Mouse (Mus musculus) heart, postnatal 0 days (tissue): ENCODE data around the gene Plcxd3. TPM values are rescaled to one million over a fixed set of nuclear protein-coding genes. Genes with fewer than 3 reads are reported as not detected.

Experiments used
- ATAC-seq: fragments of 200-750 bp; cut with Nextera tagmentation; 2 replicates; pipeline ENCODE4 v1.8.0; 2017; ENCODE audit warnings: low read depth, moderate number of reproducible peaks, moderate library complexity; ENCODE audit not compliant: insufficient read depth
- DNase-seq: peaks from one replicate; pipeline ENCODE4 v3.0.0-alpha.2; 2016; ENCODE audit warnings: low spot score
- H3K27ac ChIP-seq: fragments of 300-500 bp; sonication (generic); 2 replicates; pipeline ENCODE4 v1.5.1; 2014; ENCODE audit warnings: low read depth, mild to moderate bottlenecking
- H3K27me3 ChIP-seq: fragments of 300-500 bp; sonication (generic); 2 replicates; pipeline ENCODE4 v1.6.1; 2014; ENCODE audit warnings: low read length, mixed read lengths; ENCODE audit not compliant: control insufficient read depth, insufficient read depth
- H3K36me3 ChIP-seq: fragments of 300-500 bp; sonication (generic); replicated peaks from 2 replicates; pipeline ENCODE4 v1.6.1; 2014; ENCODE audit warnings: low read length, mixed read lengths; ENCODE audit not compliant: control insufficient read depth, insufficient read depth
- H3K4me1 ChIP-seq: fragments of 300-500 bp; sonication (generic); 2 replicates; pipeline ENCODE4 v1.6.1; 2014; ENCODE audit warnings: antibody characterized with exemption; ENCODE audit not compliant: control insufficient read depth, insufficient read depth
- H3K4me2 ChIP-seq: fragments of 300-500 bp; sonication (generic); 2 replicates; pipeline ENCODE4 v1.6.1; 2014; ENCODE audit warnings: low read depth, mild to moderate bottlenecking, low read length, moderate library complexity
- H3K4me3 ChIP-seq: fragments of 300-500 bp; sonication (generic); 2 replicates; pipeline ENCODE4 v1.5.1; 2014; ENCODE audit warnings: low read depth, low read length
- H3K9ac ChIP-seq: fragments of 300-500 bp; sonication (generic); replicated peaks from 2 replicates; pipeline ENCODE4 v1.6.1; 2014; ENCODE audit warnings: low read depth, low read length, mixed read lengths
- H3K9me3 ChIP-seq: fragments of 300-500 bp; sonication (generic); replicated peaks from 2 replicates; pipeline ENCODE4 v1.6.1; 2016; ENCODE audit warnings: low read length; ENCODE audit not compliant: control insufficient read depth
- CTCF ChIP-seq: IDR thresholded peaks from 2 replicates; pipeline ENCODE4 v1.5.1; 2016; ENCODE audit warnings: antibody characterized with exemption, control low read depth, low read depth
- EP300 ChIP-seq: IDR thresholded peaks from 2 replicates; pipeline ENCODE4 v1.6.1; 2016; ENCODE audit warnings: antibody characterized with exemption, low read depth
- WGBS: fragments of 180-500 bp; shearing (Covaris S2); extraction: QIAGEN DNeasy Blood & Tissue Kit; methylation state at CpG from one replicate; pipeline ENCODE4 v1.1.7; 2014; 5-methylcytosine and 5-hydroxymethylcytosine counted together
- polyA plus RNA-seq: library from polyadenylated mRNA; unstranded; fragments of >200 nt; fragmentation: Nextera tagmentation; extraction: Ambion mirVana; gene quantifications from 2 replicates; pipeline ENCODE4 v1.2.1, GENCODE M21; 2015
- total RNA-seq: library from RNA; depleted of rRNA; stranded (reverse); fragments of >200 nt; gene quantifications from 2 replicates; pipeline ENCODE4 v1.2.3, GENCODE M21; 2014; ENCODE audit warnings: low replicate concordance

Plcxd3 gene
- total and polyA plus RNA-seq, 2 experiments from 2014 or later: 0.15 TPM; not detected in 1

DNA sequence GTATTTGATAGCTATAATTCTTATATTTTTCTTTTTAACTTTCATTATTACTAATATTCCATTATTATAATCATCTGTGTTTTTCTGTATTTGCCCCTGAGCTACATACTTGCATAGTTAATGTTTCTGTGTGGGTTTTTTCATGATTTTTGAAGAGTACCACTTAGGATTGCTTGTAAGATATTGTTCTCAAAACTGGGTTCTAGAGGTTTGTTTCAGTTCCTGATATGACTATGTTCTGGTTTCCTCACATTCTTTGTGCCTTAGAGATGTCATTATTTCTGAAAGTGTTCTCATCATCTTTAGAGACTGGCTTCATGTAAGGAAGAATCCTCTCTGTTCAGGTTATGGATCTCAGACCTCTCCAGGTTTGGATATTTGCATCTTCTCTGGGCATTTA, 12.5 kb downstream of the Plcxd3 start:
- no peak overlapping the region for H3K4me3 ChIP-seq
- no peaks in the 10 kb centered on the region for H3K36me3 ChIP-seq
- H3K9ac ChIP-seq: no peak overlapping the region
- DNase-seq: no peak
- no peaks in the 10 kb centered on the region for H3K27me3 ChIP-seq
- TF ChIP-seq CTCF: no peak
- no peak for TF ChIP-seq EP300
- no peaks in the 10 kb centered on the region for H3K9me3 ChIP-seq
- no peak overlapping the region for H3K4me2 ChIP-seq
- no peak overlapping the region for H3K27ac ChIP-seq
- no peaks in the 10 kb centered on the region for H3K4me1 ChIP-seq
- no peak for ATAC-seq

DNA sequence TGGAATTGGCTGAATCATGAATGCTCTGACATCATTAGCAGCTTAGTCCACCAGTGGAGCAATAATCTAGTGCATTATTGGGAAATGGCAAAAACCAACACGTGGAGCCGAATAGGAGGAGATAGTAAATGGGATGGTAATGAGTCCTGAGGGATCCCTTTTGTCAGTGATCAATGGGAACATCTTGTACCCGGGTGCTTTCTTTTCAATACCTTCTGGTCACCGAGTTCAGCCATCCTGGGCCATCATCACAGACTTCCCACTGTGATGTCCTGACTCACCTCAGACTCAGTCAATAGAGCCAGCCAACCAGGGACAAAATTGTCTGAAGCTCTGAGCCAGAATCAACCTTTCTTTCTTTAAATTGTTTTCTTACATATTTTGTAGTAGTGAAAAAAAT, 24.8 kb downstream of the Plcxd3 start:
- TF ChIP-seq EP300: no peak
- no peak for TF ChIP-seq CTCF
- Histone ChIP-seq H3K27ac (no peak overlapping the region), H3K9me3 (no peaks in the 10 kb centered on the region), H3K4me2 (no peak overlapping the region), H3K27me3 (no peaks in the 10 kb centered on the region), H3K4me1 (no peaks in the 10 kb centered on the region), H3K4me3 (no peak overlapping the region), H3K36me3 (no peaks in the 10 kb centered on the region), H3K9ac (no peak overlapping the region)
- DNase-seq: no peak
- no peak for ATAC-seq
- 66% methylated on average over 4 of the region's 4 CpGs for WGBS

DNA sequence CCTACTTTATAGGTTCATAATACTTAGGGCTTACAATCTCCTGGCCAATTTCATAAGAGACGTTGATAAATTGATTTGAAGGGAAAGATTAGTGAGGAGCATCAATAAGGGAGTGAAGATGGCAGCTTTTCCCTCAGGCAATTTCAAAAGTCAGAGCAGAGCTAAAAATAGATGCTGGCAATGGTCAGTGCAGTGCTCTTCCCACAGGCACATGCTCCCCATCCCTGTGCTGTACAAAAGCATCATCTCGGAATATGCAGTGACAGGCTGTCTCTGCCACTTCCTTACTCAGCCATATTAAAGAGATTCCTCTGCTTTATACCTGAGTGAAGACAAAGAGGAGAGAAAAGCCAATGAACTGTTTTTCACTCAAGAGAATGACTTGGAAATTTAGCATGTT, 36.0 kb downstream of the Plcxd3 start:
- no peaks in the 10 kb centered on the region for H3K9me3 ChIP-seq
- H3K9ac ChIP-seq: no peak overlapping the region
- WGBS: 29% methylated on average over 2 of the region's 2 CpGs
- no peaks in the 10 kb centered on the region for H3K4me1 ChIP-seq
- ATAC-seq (no peak), DNase-seq (no peak)
- TF ChIP-seq CTCF (no peak), EP300 (no peak)
- H3K27me3 ChIP-seq: no peaks in the 10 kb centered on the region
- H3K4me3 ChIP-seq: no peak overlapping the region
- no peaks in the 10 kb centered on the region for H3K36me3 ChIP-seq
- H3K4me2 ChIP-seq: no peak overlapping the region
- no peak overlapping the region for H3K27ac ChIP-seq

DNA sequence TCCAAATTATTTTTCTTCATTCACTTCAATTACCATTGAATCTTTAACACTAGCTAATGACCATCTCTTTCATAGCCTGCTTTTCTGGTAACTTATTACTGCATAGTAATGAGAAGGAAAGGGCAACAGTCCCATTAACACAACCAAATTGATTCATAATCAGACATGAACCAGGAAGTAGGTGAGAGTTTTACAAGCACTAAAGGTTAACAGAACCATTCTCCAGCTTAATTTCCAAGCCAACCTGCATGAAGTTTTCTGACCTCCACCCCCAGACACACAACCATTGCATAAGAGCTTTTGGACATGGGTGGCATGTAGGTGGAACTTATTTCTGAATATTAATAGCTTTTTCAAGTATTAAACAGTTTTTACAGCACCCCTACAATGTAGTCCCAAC, 64.8 kb downstream of the Plcxd3 start:
- H3K36me3 ChIP-seq: no peaks in the 10 kb centered on the region
- H3K4me2 ChIP-seq: no peak overlapping the region
- H3K27me3 ChIP-seq: no peaks in the 10 kb centered on the region
- H3K9ac ChIP-seq: no peak overlapping the region
- TF ChIP-seq CTCF: no peak
- no peak for TF ChIP-seq EP300
- H3K4me3 ChIP-seq: no peak overlapping the region
- no peaks in the 10 kb centered on the region for H3K4me1 ChIP-seq
- ATAC-seq: no peak
- no peaks in the 10 kb centered on the region for H3K9me3 ChIP-seq
- DNase-seq: no peak
- H3K27ac ChIP-seq: no peak overlapping the region

DNA sequence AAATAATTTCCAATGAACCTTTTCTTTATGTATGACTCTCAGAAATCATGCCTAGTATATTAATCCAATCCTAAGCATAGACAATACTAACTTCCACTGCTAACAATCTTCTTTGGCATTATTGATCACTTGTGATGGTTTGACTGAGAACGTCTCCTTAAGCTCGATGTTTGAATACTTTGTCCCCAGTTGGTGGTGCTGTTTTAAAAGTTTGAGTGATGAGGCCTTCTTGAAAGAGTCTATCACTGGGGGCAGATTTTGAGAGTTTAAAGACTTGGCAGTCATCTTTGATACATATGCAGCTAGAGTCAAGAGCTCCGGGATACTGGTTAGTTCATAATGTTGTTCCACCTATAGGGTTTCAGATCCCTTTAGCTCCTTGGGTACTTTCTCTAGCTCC, 120.9 kb downstream of the Plcxd3 start:
- Histone ChIP-seq H3K4me1 (no peaks in the 10 kb centered on the region), H3K36me3 (no peaks in the 10 kb centered on the region), H3K4me3 (no peak overlapping the region), H3K27me3 (no peaks in the 10 kb centered on the region), H3K9me3 (no peaks in the 10 kb centered on the region), H3K27ac (no peak overlapping the region), H3K9ac (no peak overlapping the region), H3K4me2 (no peak overlapping the region)
- 70% methylated on average over 3 of the region's 3 CpGs for WGBS
- TF ChIP-seq EP300: no peak
- TF ChIP-seq CTCF: no peak
- ATAC-seq (no peak), DNase-seq (no peak)

DNA sequence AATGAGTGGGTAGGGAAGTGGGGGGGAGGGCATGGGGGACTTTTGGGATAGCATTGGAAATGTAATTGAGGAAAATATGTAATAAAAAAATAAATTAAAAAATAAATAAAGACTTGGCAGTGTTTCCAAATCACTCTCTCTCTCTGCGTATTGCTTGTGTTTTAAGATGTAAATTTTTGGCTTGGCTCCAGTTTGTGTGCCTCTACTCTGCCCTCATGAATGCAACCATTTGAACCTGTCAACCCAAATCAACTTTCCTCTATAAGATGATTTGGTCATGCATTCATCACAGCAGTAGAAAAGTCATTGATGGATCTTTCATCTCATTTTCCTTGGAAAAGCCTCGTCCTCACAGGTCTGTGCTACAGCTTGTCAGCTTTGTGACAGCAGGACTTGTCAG, 121.7 kb downstream of the Plcxd3 start:
- no peaks in the 10 kb centered on the region for H3K9me3 ChIP-seq
- DNase-seq: no peak
- H3K4me1 ChIP-seq: no peaks in the 10 kb centered on the region
- TF ChIP-seq EP300 (no peak), CTCF (no peak)
- no peak overlapping the region for H3K9ac ChIP-seq
- WGBS: 78% methylated on average over 2 of the region's 2 CpGs
- ATAC-seq: no peak
- no peaks in the 10 kb centered on the region for H3K36me3 ChIP-seq
- H3K27ac ChIP-seq: no peak overlapping the region
- H3K4me3 ChIP-seq: no peak overlapping the region
- no peaks in the 10 kb centered on the region for H3K27me3 ChIP-seq
- no peak overlapping the region for H3K4me2 ChIP-seq
